Mouse (Mus musculus) spleen, postnatal 0 days (tissue): ENCODE data around the gene Sgtb. TPM values are rescaled to one million over a fixed set of nuclear protein-coding genes. Genes with fewer than 3 reads are reported as not detected.

ENCODE experiments used
- polyA plus RNA-seq: library from polyadenylated mRNA; unstranded; fragments of >200 nt; fragmentation: Nextera tagmentation; extraction: Ambion mirVana; gene quantifications from 2 replicates; pipeline ENCODE4 v1.2.1, GENCODE M21; 2015

Gene Sgtb
- 0.66 and 0.79 TPM in 2 replicates for polyA plus RNA-seq

GRCm38 (mm10) chr13:104109288-104109815, at the start of gene Sgtb, which contains the start of gene Nln:
Gene Sgtb, plus strand, starts transcription at chr13:104109741.
Gene Nln, minus strand, starts transcription at chr13:104109614.

GRCm38 (mm10) chr13:104177796-104178649, 68.5 kb downstream of the Sgtb start, which contains the start of gene Trappc13:
Gene Trappc13, minus strand, starts transcription at chr13:104178469.

GRCm38 (mm10) chr13:104178650-104179121, 69.1 kb downstream of the Sgtb start, which contains the start of gene Trim23:
Gene Trim23, plus strand, starts transcription at chr13:104178797.

Other genes with a start within 250 kb of the Sgtb start
- 12.0 and 14.6 TPM in 2 replicates for gene Erbin, start 189.2 kb upstream of the Sgtb start, polyA plus RNA-seq
- 8.9 and 9.8 TPM in 2 replicates for gene Nln, start 127 bp upstream of the Sgtb start, polyA plus RNA-seq
- 25.7 and 27.4 TPM in 2 replicates for gene Trappc13, start 68.7 kb downstream of the Sgtb start, polyA plus RNA-seq
- 12.2 and 12.4 TPM in 2 replicates for gene Trim23, start 69.1 kb downstream of the Sgtb start, polyA plus RNA-seq
- gene Cenpk, start 118.9 kb downstream of the Sgtb start, polyA plus RNA-seq, result 117 and 151 TPM in 2 replicates
- gene Ppwd1, start 119.1 kb downstream of the Sgtb start, polyA plus RNA-seq, result 13.2 and 13.3 TPM in 2 replicates
- gene Adamts6, start 178.1 kb downstream of the Sgtb start, polyA plus RNA-seq, result 0.64 and 0.69 TPM in 2 replicates